Mouse (Mus musculus): ENCODE results near the gene Lag3. TPM values are rescaled to one million over a fixed set of nuclear protein-coding genes. Genes with fewer than 3 reads are reported as not detected.

Lag3 gene
- 1.9 and 3.1 TPM in 2 replicates for polyA plus RNA-seq (2016; fragmentation: Nextera tagmentation; extraction: Ambion mirVana)

DNA sequence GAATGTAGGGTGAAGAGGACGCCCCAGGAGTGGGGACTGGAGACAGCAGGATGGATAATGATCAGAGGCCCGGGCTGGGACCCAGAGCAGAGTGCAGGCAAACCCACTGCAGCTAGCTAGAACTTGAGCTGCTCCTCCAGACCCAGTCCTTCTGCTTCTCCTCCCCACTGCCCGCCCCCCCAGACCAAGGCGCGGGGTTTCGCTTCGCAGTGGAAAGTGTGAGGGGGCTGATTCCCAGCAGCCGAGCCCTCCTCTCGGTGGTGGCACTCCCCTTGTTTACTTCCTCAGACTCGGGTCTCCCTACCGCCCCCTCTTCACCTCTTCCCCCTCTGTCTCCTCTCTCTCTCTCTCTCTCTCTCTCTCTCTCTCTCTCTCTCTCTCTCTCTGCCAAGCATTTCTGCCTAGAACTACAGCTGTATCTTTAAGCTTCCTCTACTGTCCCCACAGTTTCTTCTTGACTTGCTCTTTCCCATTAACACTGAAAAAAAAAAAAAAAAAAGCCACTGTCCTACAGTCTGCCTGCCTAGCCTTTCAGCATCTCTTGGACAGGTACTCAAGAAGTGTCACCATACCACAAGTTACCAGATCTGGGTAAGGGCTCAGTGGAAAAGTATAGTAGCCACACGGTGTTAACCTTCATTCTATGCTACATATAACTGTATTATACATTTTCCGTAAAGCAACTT lies at the start of gene Lag3:
Lag3 (minus strand) TSS at position 173 of the 686 bp plus-strand sequence.
- no peaks in the 10 kb centered on the region for H3K9me3 ChIP-seq
- peaks cover 28% of the 10 kb centered on the region for H3K36me3 ChIP-seq
- 0 out of 2 replicates have a peak within 1 kb of the TSS, but pooled peaks have one; percentile 3 for H3K27ac ChIP-seq (replicated peaks)
- H3K9ac ChIP-seq (replicated peaks), result peak within 1 kb of the TSS; percentile 4; the same call in 1 of the 2 replicates
- no peak within 1 kb of the TSS for H3K4me3 ChIP-seq
- H3K27me3 ChIP-seq, result peaks cover 35% of the 10 kb centered on the region
- peaks cover 50% of the 10 kb centered on the region for H3K4me1 ChIP-seq
- no peak within 1 kb of the TSS for H3K4me2 ChIP-seq (replicated peaks)
- 22% methylated on average over 11 of the region's 13 CpGs for WGBS
- ATAC-seq (ENCODE audit: low FRiP score, low read depth), result no peak

DNA sequence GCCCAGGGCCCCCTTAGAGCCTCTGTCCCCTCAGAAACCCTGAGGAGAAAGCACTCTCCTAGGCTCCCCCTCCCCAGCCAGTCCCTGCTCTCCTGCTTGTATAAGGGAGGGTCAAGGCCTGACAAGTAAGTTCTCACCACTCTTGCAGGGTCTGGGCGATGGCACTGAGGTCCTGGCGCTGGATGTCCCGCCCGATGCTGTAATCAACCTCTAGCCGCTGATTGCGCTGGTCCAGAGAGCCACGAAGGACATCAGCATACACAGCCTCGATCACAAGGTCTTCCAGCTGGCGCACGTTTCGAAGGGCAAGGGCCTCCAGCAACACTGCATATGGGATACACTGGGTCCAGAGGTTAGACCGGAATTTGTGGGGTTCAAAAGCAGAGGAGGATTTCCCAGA lies 49.5 kb upstream of the Lag3 start:
- no peak overlapping the region for H3K4me2 ChIP-seq (replicated peaks)
- peaks cover 11% of the 10 kb centered on the region for H3K4me1 ChIP-seq
- no peak overlapping the region for H3K9ac ChIP-seq (replicated peaks)
- no peak overlapping the region for H3K27ac ChIP-seq (replicated peaks)
- WGBS, result 97% methylated on average over 12 of the region's 12 CpGs
- H3K9me3 ChIP-seq, result no peaks in the 10 kb centered on the region
- H3K36me3 ChIP-seq, result peaks cover 63% of the 10 kb centered on the region
- H3K4me3 ChIP-seq, result no peak overlapping the region
- no peaks in the 10 kb centered on the region for H3K27me3 ChIP-seq
- no peak for ATAC-seq (ENCODE audit: low FRiP score, low read depth)

DNA sequence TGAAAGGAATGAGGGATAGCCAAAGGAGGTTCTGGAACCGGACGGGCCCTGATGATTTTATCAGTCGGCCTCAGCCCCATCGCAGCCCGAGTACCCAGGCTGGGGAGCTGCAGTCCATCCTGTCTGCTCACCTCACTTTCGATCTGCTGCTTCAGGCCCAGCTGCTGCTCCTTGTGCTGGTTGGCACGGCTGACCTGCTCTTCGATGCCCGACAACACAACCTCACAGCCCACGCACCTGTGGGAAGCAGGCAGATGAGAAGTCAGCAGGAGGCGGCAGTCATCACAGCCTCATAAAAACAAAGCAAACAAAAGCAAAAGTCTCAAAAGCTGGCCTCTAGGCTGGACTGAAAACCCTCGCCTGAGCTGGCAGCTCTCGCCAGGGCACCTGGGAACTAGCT lies 48.5 kb upstream of the Lag3 start:
- no peak overlapping the region for H3K9ac ChIP-seq (replicated peaks)
- no peak overlapping the region for H3K27ac ChIP-seq (replicated peaks)
- H3K27me3 ChIP-seq, result no peaks in the 10 kb centered on the region
- peaks cover 67% of the 10 kb centered on the region for H3K36me3 ChIP-seq
- H3K9me3 ChIP-seq, result no peaks in the 10 kb centered on the region
- 89% methylated on average over 13 of the region's 13 CpGs for WGBS
- H3K4me3 ChIP-seq, result no peak overlapping the region
- H3K4me2 ChIP-seq (replicated peaks), result no peak overlapping the region
- no peak for ATAC-seq (ENCODE audit: low FRiP score, low read depth)
- H3K4me1 ChIP-seq, result peaks cover 9% of the 10 kb centered on the region

DNA sequence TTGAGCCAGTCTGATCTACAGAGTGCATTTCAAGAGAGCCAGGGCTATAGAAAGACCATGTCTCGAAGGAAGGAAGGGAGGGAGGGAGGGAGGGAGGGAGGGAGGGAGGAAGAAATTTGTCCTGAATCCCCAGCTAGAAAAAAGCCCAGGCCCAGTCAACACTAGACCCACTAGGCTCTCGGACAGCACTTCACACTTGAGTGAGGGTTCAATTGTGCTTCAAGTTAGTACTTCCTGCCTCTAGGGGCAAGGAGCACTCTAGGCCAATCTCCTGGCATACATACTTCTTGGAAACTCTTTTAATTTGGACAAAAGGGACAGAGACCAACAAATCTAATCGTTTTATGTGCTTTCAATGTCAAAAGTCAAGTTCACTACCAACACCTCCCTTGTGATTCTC lies 46.6 kb upstream of the Lag3 start:
- 91% methylated on average over 2 of the region's 3 CpGs for WGBS
- H3K36me3 ChIP-seq, result peaks cover 67% of the 10 kb centered on the region
- ATAC-seq (ENCODE audit: low FRiP score, low read depth), result no peak

DNA sequence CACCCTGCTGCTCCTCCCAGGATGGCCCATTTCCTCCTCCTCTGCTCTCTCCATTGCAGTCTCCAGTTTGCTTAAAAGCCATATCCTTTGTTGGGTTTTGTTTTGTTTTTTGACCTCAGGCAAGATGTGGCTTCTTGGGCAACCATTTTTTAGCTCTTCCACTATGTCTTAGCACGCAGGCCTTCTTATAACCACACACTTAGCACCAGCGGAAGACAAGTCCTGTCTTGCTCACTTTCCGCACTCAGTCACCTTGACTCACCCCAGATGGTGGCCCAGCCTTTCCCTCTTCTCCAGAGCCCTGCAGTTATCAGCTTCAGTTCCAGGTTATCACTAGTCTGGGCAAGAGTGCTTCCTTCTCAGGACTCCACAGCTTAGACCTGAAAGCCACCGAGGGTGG lies 43.7 kb upstream of the Lag3 start:
- Histone ChIP-seq H3K4me2 (replicated peaks) (no peak overlapping the region), H3K9ac (replicated peaks) (no peak overlapping the region), H3K27me3 (no peaks in the 10 kb centered on the region), H3K9me3 (no peaks in the 10 kb centered on the region), H3K4me1 (no peaks in the 10 kb centered on the region), H3K27ac (replicated peaks) (no peak overlapping the region), H3K36me3 (peaks cover 39% of the 10 kb centered on the region), H3K4me3 (no peak overlapping the region)
- 96% methylated on average over 4 of the region's 4 CpGs for WGBS
- no peak for ATAC-seq (ENCODE audit: low FRiP score, low read depth)

More for the DNA sequence above, 46.6 kb upstream of the Lag3 start:
- Histone ChIP-seq H3K9me3 (no peaks in the 10 kb centered on the region), H3K27me3 (no peaks in the 10 kb centered on the region), H3K4me2 (replicated peaks) (no peak overlapping the region), H3K27ac (replicated peaks) (no peak overlapping the region), H3K9ac (replicated peaks) (no peak overlapping the region), H3K4me3 (no peak overlapping the region), H3K4me1 (no peaks in the 10 kb centered on the region)

DNA sequence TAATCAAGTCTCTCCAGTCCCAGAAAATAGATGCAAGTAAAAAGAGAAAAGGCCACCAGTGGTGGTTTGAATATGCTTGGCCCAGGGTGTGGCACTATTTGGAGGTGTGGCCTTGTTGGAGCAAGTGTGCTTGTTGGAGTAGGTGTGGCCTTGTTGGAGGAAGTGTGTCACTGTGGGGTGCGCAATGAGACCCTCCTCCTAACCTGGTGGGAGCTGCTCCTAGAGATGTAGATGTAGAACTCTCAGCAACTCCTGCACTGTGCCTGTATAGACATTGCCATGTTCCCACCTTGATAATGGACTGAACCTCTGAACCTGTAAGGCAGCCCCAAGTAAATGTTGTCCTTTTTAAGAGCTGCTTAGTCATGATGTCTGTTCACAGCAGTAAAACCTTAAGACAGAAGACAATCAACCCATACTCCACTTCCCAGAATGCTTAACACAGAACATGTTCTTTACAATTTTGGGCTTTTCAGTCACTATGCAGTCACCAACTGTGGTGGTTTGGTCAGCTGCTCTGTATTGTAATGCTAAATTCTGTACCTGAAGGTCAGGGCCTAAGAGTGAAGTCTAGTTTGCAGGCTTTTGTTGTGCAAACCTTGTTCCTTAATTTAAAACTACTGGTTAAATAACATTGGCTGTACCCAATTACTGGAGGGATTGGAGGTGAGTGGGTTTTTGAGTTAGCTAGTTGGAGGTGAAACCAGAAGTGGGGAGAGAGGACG lies 42.6 kb upstream of the Lag3 start:
- Histone ChIP-seq H3K27me3 (no peaks in the 10 kb centered on the region), H3K36me3 (peaks cover 29% of the 10 kb centered on the region), H3K27ac (replicated peaks) (no peak overlapping the region), H3K4me2 (replicated peaks) (no peak overlapping the region), H3K4me3 (no peak overlapping the region), H3K4me1 (no peaks in the 10 kb centered on the region), H3K9me3 (no peaks in the 10 kb centered on the region), H3K9ac (replicated peaks) (no peak overlapping the region)
- no peak for ATAC-seq (ENCODE audit: low FRiP score, low read depth)
- WGBS, result 88% methylated on average over 2 of the region's 2 CpGs

DNA sequence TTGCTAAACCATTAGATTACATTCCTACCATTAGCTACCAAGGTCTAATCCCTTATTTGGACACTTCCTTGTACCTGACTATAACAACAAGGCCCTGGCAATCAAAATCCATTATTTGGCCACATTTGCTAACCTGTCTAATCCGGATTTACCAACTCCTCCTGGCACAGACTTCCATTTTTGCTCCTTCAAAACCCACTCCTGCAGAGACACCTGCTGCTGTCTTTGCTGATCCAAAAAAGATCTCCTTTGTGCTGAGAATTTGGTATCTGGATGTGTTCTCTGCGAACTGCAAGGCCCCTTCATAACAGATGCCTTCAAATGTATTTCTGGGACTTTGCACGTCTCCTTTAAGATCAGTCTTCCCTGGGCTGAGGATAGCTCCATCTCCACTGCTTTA lies 32.0 kb upstream of the Lag3 start:
- H3K4me3 ChIP-seq, result no peak overlapping the region
- ATAC-seq (ENCODE audit: low FRiP score, low read depth), result no peak

DNA sequence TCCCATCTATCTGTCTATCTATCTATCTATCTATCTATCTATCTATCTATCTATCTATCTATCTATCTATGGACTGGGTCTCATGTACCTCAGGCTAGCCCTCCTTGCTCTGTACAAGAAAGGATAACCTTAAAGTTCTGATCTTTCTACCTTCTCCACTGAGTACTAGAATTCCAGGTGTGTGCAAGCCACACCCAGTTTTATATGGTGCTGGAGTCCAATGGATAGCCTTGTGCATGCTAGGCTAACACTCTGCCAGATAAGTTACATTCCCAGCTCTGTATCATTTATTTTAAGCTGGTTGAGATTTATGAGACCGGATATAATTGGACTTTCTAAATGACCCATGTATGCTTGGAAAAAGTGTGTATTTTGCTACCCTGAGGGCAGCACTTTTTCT lies 30.2 kb upstream of the Lag3 start:
- Histone ChIP-seq H3K4me2 (replicated peaks) (no peak overlapping the region), H3K9me3 (no peaks in the 10 kb centered on the region), H3K36me3 (peaks cover 28% of the 10 kb centered on the region), H3K4me1 (no peaks in the 10 kb centered on the region), H3K9ac (replicated peaks) (no peak overlapping the region), H3K27me3 (no peaks in the 10 kb centered on the region), H3K4me3 (no peak overlapping the region), H3K27ac (replicated peaks) (no peak overlapping the region)
- WGBS, result 96% methylated on average over 1 of the region's 1 CpGs
- ATAC-seq (ENCODE audit: low FRiP score, low read depth), result no peak

More for the DNA sequence above, 32.0 kb upstream of the Lag3 start:
- Histone ChIP-seq H3K9me3 (no peaks in the 10 kb centered on the region), H3K9ac (replicated peaks) (no peak overlapping the region), H3K27ac (replicated peaks) (no peak overlapping the region), H3K27me3 (no peaks in the 10 kb centered on the region), H3K36me3 (peaks cover 11% of the 10 kb centered on the region), H3K4me2 (replicated peaks) (no peak overlapping the region), H3K4me1 (no peaks in the 10 kb centered on the region)
- WGBS, result 90% methylated on average over 3 of the region's 3 CpGs

DNA sequence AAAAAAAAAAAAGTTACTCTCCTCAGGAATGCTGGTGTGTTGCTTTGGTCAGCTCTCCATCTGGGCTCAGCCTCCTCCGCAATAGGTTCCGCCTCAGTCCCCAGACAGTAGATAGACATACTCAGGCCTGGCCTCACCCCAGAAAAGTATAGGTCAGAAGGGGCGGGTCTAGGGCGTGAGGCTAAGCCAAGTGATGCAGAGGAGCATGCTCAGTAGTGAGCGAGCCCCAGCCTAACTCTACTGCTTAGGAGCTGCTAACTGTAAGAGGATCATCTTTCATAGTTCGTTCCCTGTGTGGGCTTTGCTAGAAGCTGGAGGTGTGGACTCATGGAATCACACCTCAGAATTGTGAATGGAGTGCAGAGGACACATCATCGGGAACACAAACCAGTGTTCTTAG lies 27.0 kb upstream of the Lag3 start:
- no peaks in the 10 kb centered on the region for H3K27me3 ChIP-seq
- no peak overlapping the region for H3K27ac ChIP-seq (replicated peaks)
- no peak overlapping the region for H3K4me3 ChIP-seq
- ATAC-seq (ENCODE audit: low FRiP score, low read depth), result no peak
- no peaks in the 10 kb centered on the region for H3K9me3 ChIP-seq
- no peak overlapping the region for H3K4me2 ChIP-seq (replicated peaks)
- H3K9ac ChIP-seq (replicated peaks), result no peak overlapping the region
- H3K36me3 ChIP-seq, result peaks cover 59% of the 10 kb centered on the region
- H3K4me1 ChIP-seq, result no peaks in the 10 kb centered on the region
- WGBS, result 94% methylated on average over 7 of the region's 7 CpGs

DNA sequence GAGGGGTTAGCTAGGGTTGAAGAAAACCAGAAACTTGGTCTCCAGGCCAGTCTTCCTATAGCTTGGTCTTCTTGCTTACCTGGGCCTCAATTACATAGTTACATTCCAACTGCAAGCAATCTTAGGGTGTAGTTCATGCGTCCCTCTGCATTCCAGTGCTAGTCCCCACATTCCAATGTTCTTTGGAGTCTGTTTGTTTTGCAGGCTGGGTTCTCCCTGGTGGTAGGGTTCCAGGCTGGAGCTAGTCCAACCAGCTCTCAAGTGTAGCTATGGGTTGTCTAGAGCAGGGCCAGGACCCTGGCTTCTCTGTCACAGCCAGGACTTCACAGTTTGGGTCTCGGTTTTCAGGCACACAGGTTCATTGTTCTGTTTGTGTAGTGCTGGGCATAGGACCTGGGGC lies 26.0 kb upstream of the Lag3 start:
- no peak overlapping the region for H3K27ac ChIP-seq (replicated peaks)
- H3K9me3 ChIP-seq, result no peaks in the 10 kb centered on the region
- no peak overlapping the region for H3K4me3 ChIP-seq
- WGBS, result 89% methylated on average over 2 of the region's 2 CpGs
- no peak for ATAC-seq (ENCODE audit: low FRiP score, low read depth)
- H3K4me2 ChIP-seq (replicated peaks), result no peak overlapping the region
- H3K27me3 ChIP-seq, result no peaks in the 10 kb centered on the region
- H3K4me1 ChIP-seq, result peaks cover 5% of the 10 kb centered on the region
- peaks cover 67% of the 10 kb centered on the region for H3K36me3 ChIP-seq
- no peak overlapping the region for H3K9ac ChIP-seq (replicated peaks)

DNA sequence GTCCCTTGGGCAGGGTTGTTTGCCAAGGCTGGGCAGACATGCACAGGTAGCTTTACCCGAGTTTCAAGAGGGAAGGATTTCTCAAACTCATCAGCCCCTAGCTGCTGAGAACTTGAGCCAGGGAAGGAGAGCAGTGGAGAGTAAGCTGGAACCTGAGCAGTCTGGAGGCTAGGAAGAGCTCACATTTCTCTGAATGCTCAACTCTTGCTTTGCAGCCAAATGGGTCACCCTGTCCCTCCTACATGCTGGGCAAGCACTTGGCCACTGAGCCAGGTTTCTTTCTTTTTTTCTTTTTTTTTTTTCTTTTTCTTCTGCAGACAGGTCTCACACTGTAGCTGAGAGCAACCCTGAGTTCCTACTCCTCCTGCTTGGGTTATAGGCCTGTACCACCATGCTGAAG lies 25.2 kb upstream of the Lag3 start:
- 79% methylated on average over 1 of the region's 1 CpGs for WGBS
- H3K4me2 ChIP-seq (replicated peaks), result no peak overlapping the region
- no peak for ATAC-seq (ENCODE audit: low FRiP score, low read depth)
- H3K9me3 ChIP-seq, result no peaks in the 10 kb centered on the region
- peaks cover 67% of the 10 kb centered on the region for H3K36me3 ChIP-seq
- peaks cover 12% of the 10 kb centered on the region for H3K4me1 ChIP-seq
- no peak overlapping the region for H3K4me3 ChIP-seq
- no peak overlapping the region for H3K27ac ChIP-seq (replicated peaks)
- no peaks in the 10 kb centered on the region for H3K27me3 ChIP-seq
- no peak overlapping the region for H3K9ac ChIP-seq (replicated peaks)

DNA sequence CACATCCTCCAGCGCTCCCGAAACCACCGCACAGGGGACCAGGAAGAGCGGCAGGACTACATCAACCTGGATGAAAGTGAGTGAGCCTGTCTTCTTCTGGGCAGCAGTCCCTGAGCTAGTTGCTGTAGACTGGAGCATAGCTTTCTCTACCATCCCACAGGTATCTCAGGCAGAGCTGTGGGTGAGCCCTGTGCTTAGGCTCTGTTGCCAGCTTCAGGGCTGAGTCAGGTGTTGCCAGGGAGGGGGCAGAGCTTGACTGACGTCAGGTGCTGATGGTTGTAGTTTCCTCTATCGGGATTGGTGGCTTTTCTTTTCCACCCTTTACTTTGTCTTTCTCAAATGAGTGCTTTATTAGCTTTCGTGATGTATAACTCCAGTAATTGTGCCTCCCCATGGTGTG lies 23.2 kb upstream of the Lag3 start:
- H3K4me1 ChIP-seq, result peaks cover 17% of the 10 kb centered on the region
- 95% methylated on average over 7 of the region's 7 CpGs for WGBS
- no peak overlapping the region for H3K4me2 ChIP-seq (replicated peaks)
- no peak for ATAC-seq (ENCODE audit: low FRiP score, low read depth)
- H3K4me3 ChIP-seq, result no peak overlapping the region
- 0 out of 2 replicates have a peak overlapping the region, but pooled peaks have one; percentile 5 for H3K9ac ChIP-seq (replicated peaks)
- H3K27me3 ChIP-seq, result no peaks in the 10 kb centered on the region
- H3K27ac ChIP-seq (replicated peaks), result no peak overlapping the region
- H3K36me3 ChIP-seq, result peaks cover 66% of the 10 kb centered on the region
- no peaks in the 10 kb centered on the region for H3K9me3 ChIP-seq
